Mouse (Mus musculus) stomach, embryonic 14.5 days (tissue): ENCODE measurements around the gene Adck1. TPM values are rescaled to one million over a fixed set of nuclear protein-coding genes. Genes with fewer than 3 reads are reported as not detected.
"Not testable (repeated sequence)": the region's sequence is repeated elsewhere in the genome, so short reads cannot be mapped to it uniquely, and the experiment has no call there.

ENCODE experiments used
- ATAC-seq: fragments of 200-750 bp; cut with Nextera tagmentation; 2 replicates; pipeline ENCODE4 v1.8.0; 2017; ENCODE audit warnings: low read depth, moderate TSS enrichment; ENCODE audit not compliant: insufficient number of reproducible peaks, insufficient read depth, low FRiP score
- H3K27ac ChIP-seq: fragments of 300-500 bp; sonication (generic); 2 replicates; pipeline ENCODE4 v1.5.1; 2014; ENCODE audit warnings: mild to moderate bottlenecking, low read length, moderate library complexity, mixed read lengths
- H3K27me3 ChIP-seq: fragments of 300-500 bp; sonication (generic); 2 replicates; pipeline ENCODE4 v1.6.1; 2014; ENCODE audit warnings: low read length, control low read depth, mixed read lengths; ENCODE audit not compliant: control insufficient read depth, insufficient read depth
- H3K36me3 ChIP-seq: fragments of 300-500 bp; sonication (generic); 2 replicates; pipeline ENCODE4 v1.6.1; 2014; ENCODE audit warnings: mild to moderate bottlenecking, control low read depth, low read length, moderate library complexity, mixed read lengths; ENCODE audit not compliant: control insufficient read depth, insufficient read depth
- H3K4me1 ChIP-seq: fragments of 300-500 bp; sonication (generic); 2 replicates; pipeline ENCODE4 v1.6.1; 2014; ENCODE audit warnings: low read length, control low read depth, mixed read lengths; ENCODE audit not compliant: control insufficient read depth, insufficient read depth
- H3K4me2 ChIP-seq: fragments of 300-500 bp; sonication (generic); replicated peaks from 2 replicates; pipeline ENCODE4 v1.6.1; 2014; ENCODE audit warnings: low read depth, low read length, control low read depth
- H3K4me3 ChIP-seq: fragments of 300-500 bp; sonication (generic); 2 replicates; pipeline ENCODE4 v1.5.1; 2014; ENCODE audit warnings: low read depth, low read length, control low read depth
- H3K9ac ChIP-seq: fragments of 300-500 bp; sonication (generic); replicated peaks from 2 replicates; pipeline ENCODE4 v1.6.1; 2014; ENCODE audit warnings: low read depth, mild to moderate bottlenecking, control low read depth, low read length, moderate library complexity, mixed read lengths
- H3K9me3 ChIP-seq: fragments of 300-500 bp; sonication (generic); 2 replicates; pipeline ENCODE4 v1.6.1; 2016; ENCODE audit warnings: low read depth, low read length, control low read depth; ENCODE audit not compliant: control insufficient read depth
- WGBS: fragments of 180-500 bp; shearing (Covaris S2); extraction: QIAGEN DNeasy Blood & Tissue Kit; methylation state at CpG from one replicate; pipeline ENCODE4 v1.1.7; 2014; 5-methylcytosine and 5-hydroxymethylcytosine counted together
- polyA plus RNA-seq: library from polyadenylated mRNA; unstranded; fragments of >200 nt; fragmentation: Nextera tagmentation; extraction: Ambion mirVana; gene quantifications from 2 replicates; pipeline ENCODE4 v1.2.1, GENCODE M21; 2014

Gene Adck1
- polyA plus RNA-seq, 1 experiment from 2014 or later = 11.0 TPM

GRCm38 (mm10) chr12:88368618-88369017 lies 8.3 kb downstream of the Adck1 start:
- Histone ChIP-seq H3K36me3 (no peaks in the 10 kb centered on the region), H3K9ac (no peak overlapping the region), H3K9me3 (no peaks in the 10 kb centered on the region), H3K27ac (no peak overlapping the region), H3K4me1 (no peaks in the 10 kb centered on the region), H3K4me2 (no peak overlapping the region), H3K4me3 (no peak overlapping the region), H3K27me3 (no peaks in the 10 kb centered on the region)
- no peak for ATAC-seq
- WGBS = 82% methylated on average over 4 of the region's 4 CpGs

GRCm38 (mm10) chr12:88369690-88370089 lies 9.3 kb downstream of the Adck1 start:
- not testable (repeated sequence) for H3K9ac ChIP-seq, ATAC-seq, H3K4me2 ChIP-seq, H3K9me3 ChIP-seq, H3K4me3 ChIP-seq, H3K27me3 ChIP-seq, H3K4me1 ChIP-seq, H3K36me3 ChIP-seq, H3K27ac ChIP-seq
- 76% methylated on average over 4 of the region's 4 CpGs for WGBS

- H3K9ac ChIP-seq, H3K27me3 ChIP-seq, H3K36me3 ChIP-seq, H3K27ac ChIP-seq, H3K4me2 ChIP-seq, H3K4me1 ChIP-seq, H3K4me3 ChIP-seq, H3K9me3 ChIP-seq, ATAC-seq: not testable (repeated sequence)
- WGBS = 7% methylated on average over 1 of the region's 1 CpGs
Observed at GRCm38 (mm10) chr12:88370321-88370720, 10.0 kb downstream of the Adck1 start.

- H3K36me3 ChIP-seq = no peaks in the 10 kb centered on the region
- no peak for ATAC-seq
- H3K9me3 ChIP-seq = no peaks in the 10 kb centered on the region
- H3K27ac ChIP-seq = no peak overlapping the region
- no peaks in the 10 kb centered on the region for H3K27me3 ChIP-seq
- H3K4me3 ChIP-seq = no peak overlapping the region
- H3K9ac ChIP-seq = no peak overlapping the region
- 80% methylated on average over 5 of the region's 5 CpGs for WGBS
- H3K4me1 ChIP-seq = no peaks in the 10 kb centered on the region
- no peak overlapping the region for H3K4me2 ChIP-seq
Observed at GRCm38 (mm10) chr12:88372018-88372417, 11.7 kb downstream of the Adck1 start.

GRCm38 (mm10) chr12:88376820-88377219 lies 16.5 kb downstream of the Adck1 start:
- H3K4me3 ChIP-seq = no peak overlapping the region
- WGBS = 35% methylated on average over 10 of the region's 10 CpGs
- H3K27me3 ChIP-seq = no peaks in the 10 kb centered on the region
- H3K9me3 ChIP-seq = no peaks in the 10 kb centered on the region
- no peak overlapping the region for H3K27ac ChIP-seq
- no peak overlapping the region for H3K4me2 ChIP-seq
- ATAC-seq = no peak
- no peaks in the 10 kb centered on the region for H3K36me3 ChIP-seq
- no peak overlapping the region for H3K9ac ChIP-seq
- no peaks in the 10 kb centered on the region for H3K4me1 ChIP-seq

GRCm38 (mm10) chr12:88378256-88378655 lies 17.9 kb downstream of the Adck1 start:
- no peak overlapping the region for H3K9ac ChIP-seq
- no peak overlapping the region for H3K27ac ChIP-seq
- H3K4me2 ChIP-seq = no peak overlapping the region
- ATAC-seq = no peak
- no peaks in the 10 kb centered on the region for H3K4me1 ChIP-seq
- H3K27me3 ChIP-seq = no peaks in the 10 kb centered on the region
- no peaks in the 10 kb centered on the region for H3K36me3 ChIP-seq
- no peak overlapping the region for H3K4me3 ChIP-seq
- no peaks in the 10 kb centered on the region for H3K9me3 ChIP-seq
- WGBS = 94% methylated on average over 2 of the region's 2 CpGs

- WGBS = 85% methylated on average over 6 of the region's 6 CpGs
- no peak overlapping the region for H3K4me3 ChIP-seq
Observed at GRCm38 (mm10) chr12:88388832-88389231, 28.5 kb downstream of the Adck1 start.

GRCm38 (mm10) chr12:88398658-88399057 lies 38.3 kb downstream of the Adck1 start:
- H3K4me3 ChIP-seq = no peak overlapping the region
- H3K27ac ChIP-seq = no peak overlapping the region
- no peaks in the 10 kb centered on the region for H3K9me3 ChIP-seq
- ATAC-seq = no peak
- no peak overlapping the region for H3K9ac ChIP-seq
- no peaks in the 10 kb centered on the region for H3K27me3 ChIP-seq
- H3K36me3 ChIP-seq = no peaks in the 10 kb centered on the region
- no peaks in the 10 kb centered on the region for H3K4me1 ChIP-seq
- H3K4me2 ChIP-seq = no peak overlapping the region
- WGBS = 85% methylated on average over 1 of the region's 1 CpGs

More at GRCm38 (mm10) chr12:88388832-88389231, 28.5 kb downstream of the Adck1 start:
- no peak overlapping the region for H3K9ac ChIP-seq
- no peak overlapping the region for H3K27ac ChIP-seq
- H3K4me1 ChIP-seq = no peaks in the 10 kb centered on the region
- no peaks in the 10 kb centered on the region for H3K36me3 ChIP-seq
- ATAC-seq = no peak
- H3K27me3 ChIP-seq = no peaks in the 10 kb centered on the region
- H3K9me3 ChIP-seq = no peaks in the 10 kb centered on the region
- no peak overlapping the region for H3K4me2 ChIP-seq

- H3K27ac ChIP-seq = no peak overlapping the region
- no peaks in the 10 kb centered on the region for H3K36me3 ChIP-seq
- 0 out of 2 replicates have a peak, but pooled peaks cover under 1% of the 10 kb centered on the region for H3K4me1 ChIP-seq
- no peaks in the 10 kb centered on the region for H3K9me3 ChIP-seq
- H3K9ac ChIP-seq = no peak overlapping the region
- H3K4me3 ChIP-seq = no peak overlapping the region
- WGBS = 64% methylated on average over 5 of the region's 5 CpGs
- no peaks in the 10 kb centered on the region for H3K27me3 ChIP-seq
- no peak for ATAC-seq
- no peak overlapping the region for H3K4me2 ChIP-seq
Observed at GRCm38 (mm10) chr12:88403541-88403940, 43.2 kb downstream of the Adck1 start.
